Mouse (Mus musculus) thymus, adult 2 months (tissue): ENCODE results near the gene Helz. TPM values are rescaled to one million over a fixed set of nuclear protein-coding genes. Genes with fewer than 3 reads are reported as not detected.

Experiments
- DNase-seq: peaks from one replicate; pipeline ENCODE4 v3.0.0; 2021
- H3K27ac ChIP-seq: fragments of 200-500 bp; 2 replicates; pipeline ENCODE4 v1.5.1; 2012; ENCODE audit warnings: low read length, control low read depth; ENCODE audit not compliant: control insufficient read depth, insufficient read depth
- H3K27me3 ChIP-seq: fragments of 200-500 bp; 2 replicates; pipeline ENCODE4 v1.6.1; 2012; ENCODE audit warnings: mild to moderate bottlenecking, low read length, moderate library complexity, mixed read lengths; ENCODE audit not compliant: control insufficient read depth, insufficient read depth
- H3K36me3 ChIP-seq: fragments of 200-500 bp; 2 replicates; pipeline ENCODE4 v1.6.1; 2012; ENCODE audit warnings: mild to moderate bottlenecking, low read length, moderate library complexity; ENCODE audit not compliant: control insufficient read depth, insufficient read depth
- H3K4me1 ChIP-seq: fragments of 200-500 bp; replicated peaks from 2 replicates; pipeline ENCODE4 v1.6.1; 2012; ENCODE audit warnings: low read length; ENCODE audit not compliant: control insufficient read depth, insufficient read depth
- H3K4me3 ChIP-seq: fragments of 200-500 bp; 2 replicates; pipeline ENCODE4 v1.5.1; 2012; ENCODE audit warnings: mild to moderate bottlenecking, low read length, control low read depth, moderate library complexity; ENCODE audit not compliant: control insufficient read depth, insufficient read depth
- CTCF ChIP-seq: fragments of 200-500 bp; IDR thresholded peaks from 2 replicates; pipeline ENCODE4 v1.5.1; 2012; ENCODE audit warnings: mild to moderate bottlenecking, control low read depth, low read length, moderate library complexity, borderline replicate concordance; ENCODE audit not compliant: control insufficient read depth, poor library complexity, insufficient read depth; ENCODE audit errors: extremely low read depth
- POLR2A ChIP-seq: fragments of 200-500 bp; IDR thresholded peaks from 2 replicates; pipeline ENCODE4 v1.6.1; 2012; ENCODE audit warnings: mild to moderate bottlenecking, low read length, control low read depth, moderate library complexity; ENCODE audit not compliant: control insufficient read depth, poor library complexity, insufficient read depth; ENCODE audit errors: extremely low read depth
- WGBS: fragments of 180-500 bp; shearing (Covaris S2); methylation state at CpG from one replicate; pipeline ENCODE4 v1.1.7; 2018; 5-methylcytosine and 5-hydroxymethylcytosine counted together
- polyA plus RNA-seq: library from polyadenylated mRNA; depleted of rRNA; stranded (reverse); fragments of >200 nt; gene quantifications from 2 replicates; pipeline ENCODE4 v1.2.3, GENCODE M21; 2012

Gene Helz
- polyA plus RNA-seq, 1 experiment: 66.9 TPM

GRCm38 (mm10) chr11:107615696-107616095 is 68.0 kb downstream of the Helz start:
- no peak overlapping the region for H3K4me3 ChIP-seq
- no peak overlapping the region for H3K27ac ChIP-seq
- DNase-seq: no peak
- H3K4me1 ChIP-seq: no peaks in the 10 kb centered on the region
- 98% methylated on average over 5 of the region's 5 CpGs for WGBS
- TF ChIP-seq CTCF (no peak), POLR2A (no peak)
- no peaks in the 10 kb centered on the region for H3K27me3 ChIP-seq
- H3K36me3 ChIP-seq: peaks cover 63% of the 10 kb centered on the region

GRCm38 (mm10) chr11:107617976-107618375 is 70.2 kb downstream of the Helz start:
- Histone ChIP-seq H3K27me3 (no peaks in the 10 kb centered on the region), H3K36me3 (peaks cover 71% of the 10 kb centered on the region), H3K27ac (no peak overlapping the region), H3K4me3 (no peak overlapping the region), H3K4me1 (no peaks in the 10 kb centered on the region)
- DNase-seq: no peak
- TF ChIP-seq CTCF (no peak), POLR2A (no peak)
- WGBS: 95% methylated on average over 5 of the region's 5 CpGs

GRCm38 (mm10) chr11:107624661-107625060 is 76.9 kb downstream of the Helz start:
- WGBS: 99% methylated on average over 3 of the region's 3 CpGs
- TF ChIP-seq POLR2A (no peak), CTCF (no peak)
- no peak overlapping the region for H3K4me3 ChIP-seq
- no peaks in the 10 kb centered on the region for H3K27me3 ChIP-seq
- no peaks in the 10 kb centered on the region for H3K4me1 ChIP-seq
- H3K36me3 ChIP-seq: peaks cover 58% of the 10 kb centered on the region
- no peak for DNase-seq
- H3K27ac ChIP-seq: no peak overlapping the region

GRCm38 (mm10) chr11:107625746-107626145 is 78.0 kb downstream of the Helz start:
- Histone ChIP-seq H3K4me1 (no peaks in the 10 kb centered on the region), H3K36me3 (peaks cover 47% of the 10 kb centered on the region), H3K4me3 (no peak overlapping the region), H3K27me3 (no peaks in the 10 kb centered on the region), H3K27ac (no peak overlapping the region)
- TF ChIP-seq CTCF: no peak
- WGBS: 95% methylated on average over 11 of the region's 11 CpGs
- no peak for DNase-seq

- Histone ChIP-seq H3K36me3 (peaks cover 45% of the 10 kb centered on the region), H3K27me3 (no peaks in the 10 kb centered on the region), H3K4me3 (no peak overlapping the region), H3K27ac (no peak overlapping the region), H3K4me1 (no peaks in the 10 kb centered on the region)
- TF ChIP-seq CTCF (no peak), POLR2A (no peak)
- peak; percentile 62 for DNase-seq
- WGBS: 65% methylated on average over 4 of the region's 4 CpGs
These were observed 81.8 kb downstream of the Helz start for GRCm38 (mm10) chr11:107629504-107629903.

GRCm38 (mm10) chr11:107629951-107630350 is 82.2 kb downstream of the Helz start:
- WGBS: 95% methylated on average over 8 of the region's 8 CpGs
- Histone ChIP-seq H3K27ac (no peak overlapping the region), H3K36me3 (peaks cover 49% of the 10 kb centered on the region), H3K4me3 (no peak overlapping the region), H3K4me1 (no peaks in the 10 kb centered on the region), H3K27me3 (no peaks in the 10 kb centered on the region)
- no peak for DNase-seq
- TF ChIP-seq CTCF (no peak), POLR2A (no peak)

- Histone ChIP-seq H3K36me3 (peaks cover 47% of the 10 kb centered on the region), H3K27me3 (no peaks in the 10 kb centered on the region), H3K4me1 (no peaks in the 10 kb centered on the region), H3K4me3 (no peak overlapping the region), H3K27ac (no peak overlapping the region)
- WGBS: 96% methylated on average over 7 of the region's 7 CpGs
- TF ChIP-seq CTCF (no peak), POLR2A (no peak)
- no peak for DNase-seq
These were observed 83.4 kb downstream of the Helz start for GRCm38 (mm10) chr11:107631124-107631523.
